Mouse (Mus musculus) thymus, adult 2 months (tissue): ENCODE data around the gene Ttyh1.

Source experiments
- CTCF ChIP-seq: fragments of 200-500 bp; IDR thresholded peaks from 2 replicates; pipeline ENCODE4 v1.5.1; 2012; ENCODE audit warnings: mild to moderate bottlenecking, control low read depth, low read length, moderate library complexity, borderline replicate concordance; ENCODE audit not compliant: control insufficient read depth, poor library complexity, insufficient read depth; ENCODE audit errors: extremely low read depth
- POLR2A ChIP-seq: fragments of 200-500 bp; IDR thresholded peaks from 2 replicates; pipeline ENCODE4 v1.6.1; 2012; ENCODE audit warnings: mild to moderate bottlenecking, low read length, control low read depth, moderate library complexity; ENCODE audit not compliant: control insufficient read depth, poor library complexity, insufficient read depth; ENCODE audit errors: extremely low read depth

- no peak for TF ChIP-seq CTCF
- no peak for TF ChIP-seq POLR2A
These were observed 15.8 kb upstream of the Ttyh1 start for GRCm38 (mm10) chr7:4103411-4103810.
